Mouse (Mus musculus) cerebellum, adult 18-20 months (tissue): ENCODE measurements around the gene Rad17.

ENCODE experiments used
- DNase-seq, 2 experiments: peaks; one replicate each; pipeline ENCODE4 v3.0.0; 2021

The Rad17 gene

GRCm38 (mm10) chr13:100650550-100651438 lies at the start of gene Rad17, which contains the start of gene Ak6:
Gene Rad17 (minus strand): TSS chr13:100651051.
Gene Ak6 (plus strand): TSS chr13:100650979.
- peak; percentile 93 to 99 for DNase-seq

- no peak for DNase-seq
Measured at GRCm38 (mm10) chr13:100698866-100699265, 48.0 kb upstream of the Rad17 start.

GRCm38 (mm10) chr13:100697541-100697940 lies 46.7 kb upstream of the Rad17 start:
- no peak for DNase-seq

GRCm38 (mm10) chr13:100687513-100687912 lies 36.7 kb upstream of the Rad17 start:
- no peak for DNase-seq

GRCm38 (mm10) chr13:100684355-100684754 lies 33.5 kb upstream of the Rad17 start:
- DNase-seq, result no peak

- no peak for DNase-seq
Measured at GRCm38 (mm10) chr13:100682837-100683236, 32.0 kb upstream of the Rad17 start.

- no peak for DNase-seq
Measured at GRCm38 (mm10) chr13:100681615-100682014, 30.8 kb upstream of the Rad17 start.

GRCm38 (mm10) chr13:100675936-100676635 lies 25.2 kb upstream of the Rad17 start:
- DNase-seq, result no peak

- DNase-seq, result no peak
Measured at GRCm38 (mm10) chr13:100670181-100670741, 19.4 kb upstream of the Rad17 start.

- DNase-seq, result no peak
Measured at GRCm38 (mm10) chr13:100669291-100670022, 18.6 kb upstream of the Rad17 start, which contains the start of gene Ccdc125. Gene Ccdc125 (plus strand): TSS chr13:100669717.

- peak; percentile 60 to 69 for DNase-seq
Measured at GRCm38 (mm10) chr13:100659864-100660456, 9.1 kb upstream of the Rad17 start.

GRCm38 (mm10) chr13:100658091-100658490 lies 7.2 kb upstream of the Rad17 start:
- DNase-seq, result no peak

- no peak for DNase-seq
Measured at GRCm38 (mm10) chr13:100651439-100652186, 762 bp upstream of the Rad17 start, which contains the start of gene Taf9. Gene Taf9 (plus strand): TSS chr13:100651579.

GRCm38 (mm10) chr13:100648223-100648622 lies 2.6 kb downstream of the Rad17 start:
- no peak for DNase-seq

GRCm38 (mm10) chr13:100642471-100643209 lies 8.2 kb downstream of the Rad17 start:
- no peak for DNase-seq

GRCm38 (mm10) chr13:100634106-100634691 lies 16.7 kb downstream of the Rad17 start:
- DNase-seq, result no peak

- no peak for DNase-seq
Measured at GRCm38 (mm10) chr13:100622241-100622640, 28.6 kb downstream of the Rad17 start.

GRCm38 (mm10) chr13:100617583-100617982 lies 33.3 kb downstream of the Rad17 start:
- peak; percentile 48 to 58 for DNase-seq

- peak; percentile 77 to 89 for DNase-seq
Measured at GRCm38 (mm10) chr13:100616181-100617087, 34.4 kb downstream of the Rad17 start, which contains the start of gene Marveld2. Gene Marveld2 (minus strand): TSS chr13:100616971.
